Mouse (Mus musculus) kidney, adult 9 months (tissue): ENCODE measurements at regions not wholly inside any gene's neighbourhood (a gene's known extent, or its start where the extent isn't known, plus 50 kb on each side); places are given as distances from the start of the nearest gene placed in this dataset.
A peak's percentile ranks its signal among the peaks of the same experiment; 100 is the strongest.

Experiments used
- DNase-seq: peaks from one replicate; pipeline ENCODE4 v3.0.0; 2022

GRCm38 (mm10) chr1:169313241-169313640 lies 218.0 kb downstream of the Nuf2 start:
- no peak for DNase-seq

DNA sequence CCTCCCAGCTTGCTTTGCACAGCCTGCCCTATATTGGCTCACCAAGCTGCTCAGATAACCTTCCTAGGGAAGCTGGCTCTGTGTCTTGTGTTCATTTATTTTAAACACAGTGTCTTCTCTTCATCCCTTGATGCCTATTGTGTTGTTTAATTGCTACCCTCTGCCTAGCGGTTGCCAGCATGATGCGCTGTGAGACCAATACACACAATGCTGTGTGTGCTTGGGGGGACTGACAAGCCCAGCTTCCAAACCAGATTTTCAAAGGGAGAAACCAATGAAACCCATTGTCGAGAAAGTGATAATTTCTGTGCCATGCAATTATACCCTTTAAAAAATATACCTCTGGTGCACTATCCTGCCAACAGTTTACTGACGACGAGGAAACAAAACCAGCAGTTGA lies 247.8 kb downstream of the Nuf2 start:
- DNase-seq, result no peak

DNA sequence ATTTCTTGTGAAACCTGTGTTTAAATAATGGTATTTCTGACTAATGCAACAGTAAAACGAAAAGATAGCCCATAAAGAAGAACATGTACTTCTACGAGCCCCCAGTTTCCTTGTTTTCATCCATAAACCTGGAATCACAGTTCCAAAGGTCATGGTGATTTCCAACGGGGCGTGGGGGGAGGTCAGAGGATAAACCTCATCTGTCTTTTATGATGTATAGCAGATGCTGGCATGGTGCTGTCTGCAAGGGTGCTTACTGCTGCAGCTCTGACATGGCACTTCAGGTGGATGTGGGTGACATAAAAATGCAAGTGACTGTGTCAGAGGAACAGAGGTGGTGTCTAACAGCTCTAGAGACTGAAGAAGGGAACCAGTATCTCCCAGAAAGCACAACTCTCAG lies 260.5 kb downstream of the Nuf2 start:
- no peak for DNase-seq

GRCm38 (mm10) chr1:169263984-169264660 lies 267.1 kb downstream of the Nuf2 start:
- DNase-seq, result no peak

DNA sequence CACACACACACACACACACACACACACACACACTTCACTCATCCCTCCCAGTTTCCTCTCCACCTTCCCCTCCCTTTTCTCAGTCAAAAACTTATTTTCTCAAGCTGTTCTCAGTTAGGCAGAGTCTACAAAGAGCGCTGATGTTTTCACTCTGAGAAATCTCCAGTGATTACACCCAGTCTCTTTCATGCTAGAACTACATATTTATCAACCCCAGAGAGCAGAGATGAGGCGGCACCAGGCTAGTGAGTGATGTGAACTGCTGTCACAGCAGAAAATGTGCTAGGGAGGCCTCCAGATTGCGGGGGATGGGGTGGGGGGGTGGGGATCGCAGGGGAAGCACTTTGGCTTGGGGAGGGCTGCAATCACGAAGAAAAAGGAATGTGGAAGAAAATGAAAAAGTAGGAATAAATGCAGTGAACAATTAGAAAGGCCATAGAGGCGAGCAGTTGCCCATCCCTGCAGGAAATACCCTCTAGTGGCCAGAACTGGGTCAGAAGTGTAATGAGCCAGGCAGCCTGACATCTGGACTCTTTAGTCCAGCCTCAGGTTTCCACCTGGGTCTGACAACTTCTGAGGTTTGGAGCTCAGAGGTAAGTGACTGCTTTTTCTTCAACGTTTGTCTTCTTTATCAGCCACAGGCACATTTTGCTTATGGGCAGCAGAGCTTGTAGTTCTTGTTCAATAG lies 276.9 kb downstream of the Nuf2 start:
- DNase-seq, result no peak

DNA sequence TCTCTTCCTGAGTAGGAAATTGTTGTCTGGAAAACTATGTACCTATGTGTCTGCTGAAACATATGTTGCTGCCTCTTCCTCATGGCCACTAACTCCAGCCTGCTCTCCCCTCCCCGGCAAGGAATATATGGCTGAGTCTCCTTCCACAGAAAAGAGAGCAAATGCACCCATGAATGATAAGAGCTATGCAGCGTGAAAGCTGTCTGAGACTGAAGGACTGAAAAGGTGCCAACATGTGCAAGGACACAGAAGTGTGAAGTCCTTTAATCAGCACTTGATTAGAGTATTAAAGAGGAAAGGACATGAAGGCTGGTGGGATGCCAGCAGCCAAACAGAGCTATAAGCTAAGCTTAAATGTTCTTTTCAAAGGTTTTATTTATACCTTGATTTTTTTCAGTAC lies 279.1 kb downstream of the Nuf2 start:
- no peak for DNase-seq

- DNase-seq, result no peak
Measured at GRCm38 (mm10) chr1:169249021-169249420, 282.2 kb downstream of the Nuf2 start.

DNA sequence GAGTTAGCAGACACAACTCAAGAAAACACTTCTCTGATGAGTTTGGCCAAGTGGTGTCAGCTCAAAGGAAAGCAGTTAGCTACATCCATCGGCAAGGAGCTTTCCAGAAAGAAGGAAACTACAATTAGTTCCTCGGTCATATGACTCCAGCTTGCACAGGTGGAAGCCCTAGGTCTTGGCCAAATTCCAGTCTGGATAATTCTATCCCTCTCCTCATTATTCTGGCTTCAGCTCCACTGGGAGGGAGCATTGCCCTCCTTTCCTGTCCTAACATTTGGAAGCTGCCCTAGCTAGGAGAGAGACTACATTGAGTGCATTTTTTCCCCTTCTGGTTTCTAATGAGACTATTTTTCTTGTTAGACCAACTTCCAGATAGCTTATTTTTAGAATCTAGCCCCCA lies 290.9 kb downstream of the Nuf2 start:
- DNase-seq, result no peak

GRCm38 (mm10) chr1:169238671-169239090 lies 292.6 kb downstream of the Nuf2 start:
- peak; percentile 78 for DNase-seq

DNA sequence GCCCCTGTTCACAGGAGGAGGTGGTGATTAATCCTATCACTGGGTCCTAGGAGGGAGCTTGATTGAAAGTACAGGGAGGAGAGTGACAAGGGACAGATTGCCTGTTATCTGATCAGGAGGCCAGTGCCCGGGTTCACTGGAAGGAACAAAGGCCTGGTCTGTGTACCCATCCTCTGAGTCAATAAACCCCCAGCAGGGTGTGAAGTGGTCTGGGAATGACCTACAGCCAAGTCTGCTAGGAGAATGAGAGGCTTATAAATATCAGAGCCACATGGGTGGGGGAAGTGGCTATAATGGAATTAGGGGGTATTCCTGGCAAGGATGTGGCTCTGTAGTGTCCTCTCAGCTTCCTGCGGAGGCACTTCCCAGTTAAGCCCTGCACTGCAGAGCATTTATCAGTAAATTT lies 296.0 kb downstream of the Nuf2 start:
- peak; percentile 70 for DNase-seq

GRCm38 (mm10) chr1:169233368-169233767 lies 297.9 kb downstream of the Nuf2 start:
- DNase-seq, result no peak

- no peak for DNase-seq
Measured at GRCm38 (mm10) chr1:169230097-169230496, 301.2 kb downstream of the Nuf2 start.

DNA sequence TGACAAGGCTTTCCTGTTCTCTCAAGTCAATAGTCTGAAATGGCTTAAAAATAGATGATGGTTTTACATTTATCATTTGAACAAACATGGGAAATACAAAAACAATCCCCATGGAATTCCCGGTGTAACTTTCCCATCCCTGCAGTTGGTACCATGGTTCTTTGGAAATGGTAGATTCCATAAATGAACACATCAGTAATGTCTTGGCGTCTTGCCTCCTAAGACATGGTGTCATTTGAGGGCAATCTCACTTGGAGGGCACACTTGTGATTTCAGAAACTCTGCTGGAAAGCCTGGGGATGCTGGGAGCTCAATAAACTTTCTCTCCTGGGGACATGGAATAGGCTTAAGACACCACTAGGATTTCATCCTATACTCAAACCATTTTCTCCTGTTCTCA lies 306.8 kb downstream of the Nuf2 start:
- peak; percentile 70 for DNase-seq

DNA sequence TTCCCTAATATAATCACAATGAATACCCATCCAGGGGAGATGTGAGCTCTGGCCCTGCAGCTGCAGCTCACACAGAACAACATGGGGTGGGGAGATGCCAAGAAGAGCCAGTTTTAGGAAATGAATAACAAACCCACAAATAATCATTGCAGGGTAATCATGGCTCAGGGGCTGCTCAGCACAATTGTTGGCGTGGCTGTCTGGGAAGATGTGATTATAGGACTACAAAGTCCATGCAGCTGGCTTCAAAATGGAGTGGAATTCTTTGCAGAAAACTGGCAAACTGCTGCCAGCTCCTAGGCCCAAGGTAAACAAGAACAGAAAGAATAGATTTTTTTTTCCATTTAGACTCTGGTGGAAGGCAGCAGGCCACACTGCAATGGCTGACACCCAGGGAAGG lies 343.6 kb downstream of the Nuf2 start:
- DNase-seq, result peak; percentile 75

- DNase-seq, result no peak
Measured at GRCm38 (mm10) chr1:169170405-169170804, 360.9 kb downstream of the Nuf2 start.

GRCm38 (mm10) chr1:169168033-169168432 lies 363.2 kb downstream of the Nuf2 start:
- no peak for DNase-seq

- peak; percentile 71 for DNase-seq
Measured at GRCm38 (mm10) chr1:169166041-169166850, 365.0 kb downstream of the Nuf2 start.

GRCm38 (mm10) chr1:169160858-169161257 lies 370.4 kb downstream of the Nuf2 start:
- peak; percentile 75 for DNase-seq

DNA sequence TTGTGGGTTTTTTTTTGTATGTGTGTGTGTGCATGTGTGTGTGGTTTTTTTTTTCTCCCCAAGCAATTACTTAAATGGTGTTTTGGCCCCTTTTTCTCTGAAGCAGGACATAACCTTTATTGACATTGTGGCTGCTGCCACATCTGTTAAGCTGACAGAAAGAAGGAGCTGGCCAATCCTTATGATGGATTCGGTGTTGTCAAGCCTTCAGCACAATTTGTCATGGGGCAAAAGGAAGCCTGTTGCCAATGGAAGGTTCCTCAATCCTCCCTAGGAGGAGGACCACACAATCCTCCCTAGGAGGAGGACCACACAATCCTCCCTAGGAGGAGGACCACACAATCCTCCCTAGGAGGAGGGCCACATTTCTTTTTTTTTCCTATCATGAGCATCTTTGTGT lies 371.0 kb downstream of the Nuf2 start:
- peak; percentile 45 for DNase-seq

DNA sequence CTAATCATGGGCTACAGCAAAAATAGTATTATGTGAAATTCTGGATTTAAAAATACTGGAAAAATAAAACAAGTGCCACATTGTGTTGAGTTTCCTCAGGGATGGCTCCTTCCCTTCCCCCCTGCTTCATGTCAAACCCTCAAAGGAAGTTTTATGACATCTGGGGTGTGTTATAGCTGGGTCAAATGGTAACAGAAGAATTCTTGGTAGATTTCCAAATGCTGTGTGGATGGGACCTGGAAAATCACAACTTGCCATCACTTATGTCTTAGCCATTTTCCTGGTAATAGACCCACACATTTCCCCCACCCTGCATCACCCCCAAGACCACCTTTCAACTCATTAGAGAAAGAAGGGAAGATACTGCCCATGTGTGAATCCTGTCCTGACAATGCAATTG lies 371.5 kb downstream of the Nuf2 start:
- DNase-seq, result peak; percentile 75

DNA sequence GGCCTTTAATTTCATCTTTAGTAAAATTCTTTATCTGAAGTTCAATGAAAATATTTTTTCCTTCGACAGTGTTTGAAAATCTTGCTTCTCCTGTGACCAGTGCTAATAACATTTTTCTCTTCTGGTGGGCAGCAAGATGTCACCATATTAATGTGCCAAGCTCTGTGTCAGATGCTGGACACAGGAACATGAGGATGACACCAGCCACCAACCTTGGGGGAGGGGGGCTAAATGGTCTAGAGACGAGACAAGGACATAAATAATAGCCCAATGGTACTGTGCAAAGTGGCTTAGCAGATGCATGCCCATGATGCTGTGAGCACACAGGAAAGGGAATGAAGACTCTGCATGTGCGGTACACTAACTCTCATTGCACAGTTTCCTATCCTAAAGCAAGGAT lies 373.8 kb downstream of the Nuf2 start:
- DNase-seq, result no peak

DNA sequence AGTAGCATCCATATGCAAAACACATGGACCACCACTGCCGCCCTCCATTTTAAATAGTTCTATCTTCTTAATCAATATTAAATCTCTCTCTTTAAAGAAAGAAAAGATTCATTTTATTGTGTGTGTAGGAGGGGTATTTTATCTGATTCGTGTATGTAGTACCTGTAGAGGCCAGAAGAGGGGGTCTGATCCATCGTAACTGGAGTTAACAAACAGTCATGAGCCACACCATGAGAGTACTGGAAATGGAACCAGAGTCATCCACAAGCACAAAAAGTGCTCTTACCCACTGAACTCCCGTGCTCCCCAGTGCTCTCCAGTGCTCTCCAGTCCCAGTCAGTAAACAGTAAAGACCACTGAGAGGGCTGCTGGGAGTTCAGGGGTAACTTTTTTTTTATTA lies 374.4 kb downstream of the Nuf2 start:
- DNase-seq, result no peak

- no peak for DNase-seq
Measured at GRCm38 (mm10) chr1:169155484-169156459, 375.5 kb downstream of the Nuf2 start.
